Mouse (Mus musculus) forebrain, embryonic 14.5 days (tissue): ENCODE results near the gene Mansc1. TPM values are rescaled to one million over a fixed set of nuclear protein-coding genes. Genes with fewer than 3 reads are reported as not detected.

Experiments
- ATAC-seq: fragments of 200-750 bp; cut with Nextera tagmentation; 2 replicates; pipeline ENCODE4 v1.8.0; 2017; ENCODE audit warnings: mild to moderate bottlenecking, moderate library complexity
- DNase-seq: peaks from one replicate; pipeline ENCODE4 v3.0.0-alpha.2; 2015; ENCODE audit warnings: low spot score
- H3K27ac ChIP-seq: fragments of 300-500 bp; sonication (generic); 2 replicates; pipeline ENCODE4 v1.5.1; 2014; ENCODE audit warnings: low read depth, mild to moderate bottlenecking, control low read depth, low read length, moderate library complexity
- H3K27me3 ChIP-seq: fragments of 300-500 bp; sonication (generic); replicated peaks from 2 replicates; pipeline ENCODE4 v1.6.1; 2014; ENCODE audit warnings: low read length, control low read depth, mixed read lengths; ENCODE audit not compliant: control insufficient read depth, insufficient read depth
- H3K36me3 ChIP-seq: fragments of 300-500 bp; sonication (generic); 2 replicates; pipeline ENCODE4 v1.6.1; 2014; ENCODE audit warnings: low read length, control low read depth; ENCODE audit not compliant: control insufficient read depth, insufficient read depth
- H3K4me1 ChIP-seq: fragments of 300-500 bp; sonication (generic); 2 replicates; pipeline ENCODE4 v1.6.1; 2014; ENCODE audit warnings: antibody characterized with exemption, low read length, control low read depth; ENCODE audit not compliant: control insufficient read depth, insufficient read depth
- H3K4me2 ChIP-seq: fragments of 300-500 bp; sonication (generic); 2 replicates; pipeline ENCODE4 v1.6.1; 2014; ENCODE audit warnings: mild to moderate bottlenecking, control low read depth, low read length
- H3K4me3 ChIP-seq: fragments of 300-500 bp; sonication (generic); 2 replicates; pipeline ENCODE4 v1.5.1; 2014; ENCODE audit warnings: low read depth, low read length, control low read depth
- H3K9ac ChIP-seq: fragments of 300-500 bp; sonication (generic); 2 replicates; pipeline ENCODE4 v1.6.1; 2014; ENCODE audit warnings: mild to moderate bottlenecking, low read length, control low read depth, moderate library complexity
- H3K9me3 ChIP-seq: fragments of 300-500 bp; sonication (generic); replicated peaks from 2 replicates; pipeline ENCODE4 v1.6.1; 2016; ENCODE audit warnings: low read length, control low read depth, mixed read lengths; ENCODE audit not compliant: control insufficient read depth
- WGBS: fragments of 180-500 bp; shearing (Covaris S2); extraction: QIAGEN DNeasy Blood & Tissue Kit; methylation state at CpG from one replicate; pipeline ENCODE4 v1.1.7; 2014; 5-methylcytosine and 5-hydroxymethylcytosine counted together
- polyA plus RNA-seq: library from polyadenylated mRNA; unstranded; fragments of >200 nt; fragmentation: Nextera tagmentation; extraction: Ambion mirVana; gene quantifications from 2 replicates; pipeline ENCODE4 v1.2.1, GENCODE M21; 2014

The Mansc1 gene
- polyA plus RNA-seq, 1 experiment from 2014 or later: 0.88 TPM

DNA sequence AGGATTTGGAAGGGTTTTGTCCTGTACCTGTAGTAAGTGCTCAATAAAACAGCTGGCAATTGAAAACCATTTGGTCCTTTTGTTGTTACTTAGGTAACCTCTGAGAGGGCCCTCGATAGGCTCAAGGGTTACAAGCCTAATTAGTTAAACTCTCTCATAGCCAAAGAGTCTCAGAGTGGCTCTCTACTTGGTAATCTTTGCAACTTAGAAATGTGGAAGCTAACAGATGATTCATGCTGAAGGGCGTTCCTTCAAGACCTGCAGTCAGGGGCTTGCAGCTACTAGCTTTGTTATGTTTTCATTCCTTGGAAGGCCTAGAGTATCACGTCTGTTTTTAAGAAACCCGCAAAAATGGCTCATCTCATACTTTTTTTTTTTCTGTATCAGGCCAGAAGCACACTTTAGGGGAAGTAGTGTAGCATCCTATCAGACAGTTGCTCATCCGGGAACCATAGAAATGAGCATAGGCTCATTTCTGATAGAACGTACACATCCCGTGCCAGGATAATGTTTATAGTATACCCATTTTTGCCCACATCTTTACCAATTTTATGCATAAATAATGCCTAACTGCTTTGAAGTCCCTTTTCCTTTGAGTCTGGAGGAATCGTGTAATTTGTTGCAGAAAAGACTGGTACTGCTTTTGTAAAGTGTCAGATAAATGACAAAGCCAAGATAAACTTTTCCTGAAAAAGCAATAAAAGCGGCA lies 9.6 kb upstream of the Mansc1 start:
- Histone ChIP-seq H3K4me2 (peak overlapping the region; percentile 77), H3K27me3 (no peaks in the 10 kb centered on the region), H3K9me3 (no peaks in the 10 kb centered on the region), H3K36me3 (peaks cover 18% of the 10 kb centered on the region), H3K4me3 (peak overlapping the region; percentile 83), H3K4me1 (no peaks in the 10 kb centered on the region), H3K27ac (no peak overlapping the region), H3K9ac (peak overlapping the region; percentile 92)
- DNase-seq: peak; percentile 2
- WGBS: 75% methylated on average over 9 of the region's 9 CpGs
- ATAC-seq: no peak

DNA sequence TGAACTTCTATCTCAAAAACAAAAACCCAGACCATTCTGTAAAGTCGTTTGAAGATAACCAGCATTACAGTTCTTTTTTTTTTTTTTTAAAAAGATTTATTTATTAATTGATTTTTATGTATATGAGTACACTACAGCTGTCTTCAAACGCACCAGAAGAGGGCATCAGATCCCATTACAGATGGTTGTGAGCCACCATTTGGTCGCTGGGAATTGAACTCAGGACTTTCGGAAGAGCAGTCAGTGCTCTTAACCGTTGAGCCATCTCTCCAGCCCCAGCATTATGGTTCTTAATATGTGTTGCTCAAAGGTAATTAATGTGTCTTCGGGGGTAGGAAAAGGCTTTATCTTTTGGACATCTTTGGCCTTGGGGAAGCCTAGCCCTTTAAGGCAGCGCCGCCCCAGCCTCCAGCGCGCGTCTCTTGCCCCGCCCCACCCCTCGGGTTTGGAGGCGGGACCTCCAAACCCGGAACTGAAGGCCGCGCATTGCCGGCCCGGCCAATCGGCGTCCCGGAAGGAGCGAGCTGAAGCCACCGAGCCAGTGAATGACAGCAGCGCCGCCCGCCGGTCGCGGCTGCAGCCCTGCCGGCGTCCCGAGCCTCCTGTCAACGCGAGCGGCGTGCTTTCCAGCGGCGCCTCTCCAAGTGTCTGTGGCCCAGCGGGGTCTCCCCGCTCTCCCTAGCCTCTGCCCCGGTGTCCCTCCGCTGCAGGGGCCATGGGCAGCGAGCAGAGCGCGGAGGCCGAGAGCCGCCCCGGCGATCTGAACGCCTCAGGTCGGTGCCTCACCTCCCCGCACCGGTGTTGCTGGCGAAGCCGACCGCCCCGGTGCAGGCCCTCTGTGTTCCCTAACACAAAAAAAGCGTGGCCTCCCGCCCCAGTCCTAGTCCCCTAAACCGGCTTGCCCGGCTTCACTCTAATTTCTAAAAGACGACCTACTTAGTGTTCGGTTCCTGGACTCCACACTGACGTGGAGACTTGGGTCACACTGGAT lies 8.5 kb upstream of the Mansc1 start:
- H3K9me3 ChIP-seq: no peaks in the 10 kb centered on the region
- peak overlapping the region; percentile 92 for H3K9ac ChIP-seq
- peak overlapping the region; percentile 83 for H3K4me3 ChIP-seq
- DNase-seq: peak; percentile 98
- H3K4me2 ChIP-seq: peak overlapping the region; percentile 77
- ATAC-seq: peak; percentile 100
- peaks cover 14% of the 10 kb centered on the region for H3K36me3 ChIP-seq
- no peaks in the 10 kb centered on the region for H3K27me3 ChIP-seq
- peak overlapping the region; percentile 82 for H3K27ac ChIP-seq
- WGBS: 1% methylated on average over 64 of the region's 65 CpGs
- no peaks in the 10 kb centered on the region for H3K4me1 ChIP-seq

DNA sequence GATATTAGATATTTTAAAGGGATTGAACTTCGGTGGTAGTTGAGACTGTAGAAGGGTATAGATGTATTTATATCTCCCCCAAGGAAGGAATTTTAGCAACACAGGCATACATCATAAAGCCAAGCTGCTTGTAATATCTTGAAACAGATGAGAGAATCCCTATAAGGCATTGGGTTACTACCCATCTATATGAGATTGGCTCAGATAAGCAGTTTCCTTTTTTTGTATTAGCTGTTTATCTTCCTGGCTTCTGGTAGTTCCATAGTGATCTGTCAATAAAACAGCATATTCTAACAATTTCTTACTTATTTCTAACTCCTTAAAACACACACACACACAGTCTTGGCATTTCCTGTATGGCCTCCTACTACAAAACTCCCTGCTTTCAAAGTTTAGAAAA lies 7.6 kb upstream of the Mansc1 start:
- DNase-seq (no peak), ATAC-seq (no peak)
- no peaks in the 10 kb centered on the region for H3K4me1 ChIP-seq
- H3K4me3 ChIP-seq: no peak overlapping the region
- no peaks in the 10 kb centered on the region for H3K27me3 ChIP-seq
- H3K9ac ChIP-seq: no peak overlapping the region
- H3K9me3 ChIP-seq: no peaks in the 10 kb centered on the region
- no peak overlapping the region for H3K4me2 ChIP-seq
- no peak overlapping the region for H3K27ac ChIP-seq
- H3K36me3 ChIP-seq: 0 out of 2 replicates have a peak, but pooled peaks cover 5% of the 10 kb centered on the region
- WGBS: 95% methylated on average over 1 of the region's 1 CpGs

- Histone ChIP-seq H3K9me3 (no peaks in the 10 kb centered on the region), H3K27ac (no peak within 1 kb of the TSS), H3K4me2 (no peak within 1 kb of the TSS), H3K4me3 (no peak within 1 kb of the TSS), H3K36me3 (0 out of 2 replicates have a peak, but pooled peaks cover under 1% of the 10 kb centered on the region), H3K27me3 (no peaks in the 10 kb centered on the region), H3K9ac (no peak within 1 kb of the TSS), H3K4me1 (no peaks in the 10 kb centered on the region)
- WGBS: 92% methylated on average over 3 of the region's 3 CpGs
- ATAC-seq (no peak), DNase-seq (no peak)
These were observed 6.9 kb upstream of the Mansc1 start, which contains the start of gene Borcs5 for GRCm38 (mm10) chr6:134639210-134639609. Gene Borcs5 (plus strand): TSS chr6:134639510.

DNA sequence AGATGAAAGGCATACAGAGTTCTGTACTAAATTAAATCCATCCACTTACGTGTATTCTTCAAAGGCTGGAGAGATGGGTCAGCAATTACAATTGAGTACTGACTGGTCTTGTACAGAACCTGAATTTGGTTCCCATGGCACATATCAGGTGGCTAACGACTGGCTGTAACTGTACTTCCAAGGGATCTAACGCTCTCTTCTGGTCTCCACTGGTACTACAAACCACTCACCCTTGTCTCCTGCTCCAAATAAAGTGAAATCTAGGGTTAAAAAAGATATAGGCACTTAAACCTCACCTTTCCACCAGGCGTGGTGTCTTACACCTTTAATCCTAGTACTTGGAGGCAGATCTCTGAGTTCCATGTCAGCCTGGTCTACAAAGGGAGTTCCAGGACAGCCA lies 4.2 kb upstream of the Mansc1 start:
- Histone ChIP-seq H3K9ac (no peak overlapping the region), H3K4me3 (no peak overlapping the region), H3K27ac (no peak overlapping the region), H3K9me3 (no peaks in the 10 kb centered on the region), H3K4me1 (0 out of 2 replicates have a peak, but pooled peaks cover 8% of the 10 kb centered on the region), H3K4me2 (no peak overlapping the region), H3K36me3 (no peaks in the 10 kb centered on the region), H3K27me3 (no peaks in the 10 kb centered on the region)
- DNase-seq (no peak), ATAC-seq (no peak)
- 44% methylated on average over 4 of the region's 4 CpGs for WGBS

- DNase-seq (no peak), ATAC-seq (no peak)
- no peak overlapping the region for H3K4me2 ChIP-seq
- 80% methylated on average over 8 of the region's 8 CpGs for WGBS
- no peaks in the 10 kb centered on the region for H3K27me3 ChIP-seq
- no peak overlapping the region for H3K4me3 ChIP-seq
- no peaks in the 10 kb centered on the region for H3K36me3 ChIP-seq
- no peaks in the 10 kb centered on the region for H3K9me3 ChIP-seq
- no peak overlapping the region for H3K9ac ChIP-seq
- 0 out of 2 replicates have a peak, but pooled peaks cover 8% of the 10 kb centered on the region for H3K4me1 ChIP-seq
- H3K27ac ChIP-seq: no peak overlapping the region
These were observed 1.3 kb upstream of the Mansc1 start for GRCm38 (mm10) chr6:134633553-134633952.

GRCm38 (mm10) chr6:134632756-134633155 lies 468 bp upstream of the Mansc1 start:
- Histone ChIP-seq H3K27ac (no peak overlapping the region), H3K9ac (no peak overlapping the region), H3K4me2 (peak overlapping the region; percentile 77), H3K9me3 (no peaks in the 10 kb centered on the region), H3K4me3 (peak overlapping the region; percentile 40; the same call in 1 of the 2 replicates), H3K27me3 (no peaks in the 10 kb centered on the region), H3K36me3 (no peaks in the 10 kb centered on the region), H3K4me1 (0 out of 2 replicates have a peak, but pooled peaks cover 8% of the 10 kb centered on the region)
- 26% methylated on average over 5 of the region's 5 CpGs for whole genome bisulfite sequencing
- no peak for ATAC-seq
- peak; percentile 50 for DNase-seq

DNA sequence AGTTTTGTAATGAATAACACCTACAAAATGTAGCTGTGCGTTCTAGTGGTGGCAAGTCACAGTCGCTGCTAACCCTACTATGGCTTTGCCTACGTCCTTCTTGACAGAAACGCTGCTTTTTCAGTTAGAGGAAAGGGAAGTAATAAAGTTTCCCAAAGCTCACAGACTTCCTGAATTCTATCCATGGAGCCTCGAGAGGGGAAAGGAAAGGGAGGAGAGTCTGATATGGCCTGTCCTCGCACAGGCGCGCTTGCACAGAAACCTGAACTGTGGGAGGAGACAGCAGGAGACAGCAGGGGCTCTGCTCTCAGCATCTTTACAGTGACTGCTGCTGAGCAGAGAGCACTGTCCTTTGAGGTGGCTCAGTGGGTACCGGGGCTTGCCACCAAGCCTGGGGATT lies 1.8 kb downstream of the Mansc1 start:
- DNase-seq (no peak), ATAC-seq (no peak)
- Histone ChIP-seq H3K9me3 (no peaks in the 10 kb centered on the region), H3K27me3 (no peaks in the 10 kb centered on the region), H3K36me3 (no peaks in the 10 kb centered on the region), H3K4me3 (no peak overlapping the region), H3K27ac (no peak overlapping the region), H3K4me2 (no peak overlapping the region), H3K4me1 (0 out of 2 replicates have a peak, but pooled peaks cover 8% of the 10 kb centered on the region), H3K9ac (no peak overlapping the region)
- 82% methylated on average over 9 of the region's 9 CpGs for WGBS
